Mouse (Mus musculus) cerebellum, adult 18-20 months (tissue): ENCODE measurements around the gene Pdk1.

Source experiments
- DNase-seq, 2 experiments: peaks; one replicate each; pipeline ENCODE4 v3.0.0; 2021

Pdk1 gene

GRCm38 (mm10) chr2:71941005-71941720 lies 68.1 kb downstream of the Pdk1 start:
- no peak for DNase-seq

GRCm38 (mm10) chr2:71941721-71942087 lies 68.7 kb downstream of the Pdk1 start:
- no peak for DNase-seq

GRCm38 (mm10) chr2:71951212-71951611 lies 78.2 kb downstream of the Pdk1 start:
- DNase-seq: no peak
